Mouse (Mus musculus) c-Kit-negative CD71-positive TER-119-positive erythroid progenitor cells, embryonic 14.5 days (primary cell): ENCODE data around the gene Capn11.

Source experiments
- DNase-seq: peaks from one replicate; pipeline ENCODE4 v3.0.0-alpha.2; 2013; ENCODE audit warnings: low read depth, low spot score

Capn11 gene

DNA sequence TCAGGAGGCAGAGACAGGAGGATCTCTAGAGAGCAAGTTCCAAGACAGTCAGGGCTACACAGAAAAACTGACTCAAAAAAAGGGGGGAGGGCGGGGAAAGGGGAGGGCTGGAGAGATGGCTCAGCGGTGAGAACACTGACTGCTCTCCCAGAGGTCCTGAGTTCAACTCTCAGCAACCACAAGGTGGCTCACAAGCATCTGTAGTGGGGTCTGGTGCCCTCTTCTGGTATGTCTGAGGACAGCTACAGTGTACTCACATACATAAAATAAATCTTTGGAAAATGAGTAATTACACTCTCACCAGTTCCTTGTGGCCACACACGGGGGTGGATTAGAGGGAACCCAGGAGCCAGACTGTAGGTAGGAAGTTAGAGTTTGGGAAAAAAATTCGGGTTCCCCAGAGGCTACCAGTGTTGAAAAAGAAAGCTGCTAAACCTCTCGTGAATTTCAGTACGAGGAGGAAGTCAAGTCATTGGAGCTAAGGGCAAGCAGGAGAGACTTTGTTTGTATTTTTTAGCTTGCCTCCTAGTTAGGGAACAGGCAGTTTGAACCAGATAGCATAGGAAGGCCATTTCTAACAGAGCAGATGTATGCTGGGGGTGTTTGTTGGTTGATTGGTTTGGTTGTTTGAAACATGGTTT, 76.3 kb downstream of the Capn11 start:
- DNase-seq, result no peak

DNA sequence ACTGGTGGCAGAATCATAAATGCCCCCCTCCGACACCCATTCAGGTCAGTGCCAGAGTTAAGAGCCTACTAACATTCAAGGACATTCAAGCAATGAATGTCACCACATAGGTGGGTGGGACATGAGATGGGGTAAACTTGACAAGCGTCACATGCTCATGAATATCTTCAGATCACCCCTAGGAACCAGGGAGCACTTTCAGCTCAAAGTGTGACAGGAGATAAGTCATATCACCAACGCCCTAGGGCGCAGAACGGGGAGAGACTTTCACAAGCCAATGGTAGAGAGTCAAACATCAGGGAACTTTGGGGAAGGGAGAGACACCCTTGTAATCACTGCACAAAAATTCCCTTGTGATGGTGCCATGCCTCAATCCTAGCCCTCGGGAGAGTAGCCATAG, 76.9 kb downstream of the Capn11 start:
- DNase-seq, result no peak

DNA sequence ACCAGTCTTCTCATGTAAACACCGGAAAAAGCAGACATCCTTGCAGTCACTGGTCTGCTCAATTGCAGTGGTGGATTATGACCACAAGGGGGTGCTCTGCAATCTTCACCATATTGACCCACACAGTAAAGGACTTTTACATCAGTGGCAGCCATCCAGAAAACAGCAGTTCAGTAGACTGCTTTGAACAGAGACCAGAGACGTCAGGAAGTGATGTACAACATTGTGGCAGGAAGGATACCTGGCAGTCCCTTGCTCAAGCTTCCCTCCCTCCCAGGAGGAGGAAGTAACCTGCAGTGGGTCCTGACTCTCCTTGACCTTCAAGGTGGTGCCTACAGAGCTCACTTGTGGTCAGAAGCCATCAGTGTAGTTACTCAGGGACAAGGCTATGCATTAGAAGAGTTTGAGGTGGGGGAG, 77.5 kb downstream of the Capn11 start:
- peak; percentile 78 for DNase-seq

DNA sequence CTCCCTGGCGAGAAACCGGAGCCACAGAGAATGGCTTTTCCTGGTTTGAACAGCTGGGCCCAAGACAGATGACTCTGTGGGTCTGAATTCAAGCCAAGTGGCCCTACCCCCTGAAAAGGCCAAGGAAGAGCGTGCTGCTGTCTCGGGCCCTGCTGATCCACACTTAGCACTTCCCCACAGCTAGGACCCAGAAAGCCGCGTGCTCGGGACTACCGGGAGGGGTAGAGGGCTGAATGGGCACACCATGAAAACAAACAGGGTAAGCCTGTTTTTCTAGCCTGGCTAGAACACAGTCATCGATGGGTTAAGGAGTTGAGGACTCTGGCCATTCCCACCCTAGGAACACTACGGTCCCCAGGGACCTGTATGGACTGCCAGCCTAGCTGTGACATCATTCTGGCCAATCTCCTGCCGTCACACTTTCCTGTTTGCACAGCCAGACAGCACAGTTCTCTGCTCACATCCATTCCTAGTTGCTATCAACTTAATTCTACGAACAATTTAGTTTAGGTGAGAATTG, 78.1 kb downstream of the Capn11 start:
- DNase-seq, result no peak
